Mouse (Mus musculus): Measurements from ENCODE around the gene Sh3bp5l. TPM values are rescaled to one million over a fixed set of nuclear protein-coding genes. Genes with fewer than 3 reads are reported as not detected.

The Sh3bp5l gene
- polyA plus RNA-seq, 1 experiment from 2014 or later: 33.7 TPM

- no peaks in the 10 kb centered on the region for H3K9me3 ChIP-seq (ENCODE audit: low read length)
- H3K27ac ChIP-seq (ENCODE audit: low read length): no peak overlapping the region
- 88% methylated on average over 1 of the region's 1 CpGs for WGBS
- no peak overlapping the region for H3K4me3 ChIP-seq (ENCODE audit: low read depth, low read length)
- TF ChIP-seq CTCF (IDR thresholded peaks at IDR 0.05) (no peak), EP300 (IDR thresholded peaks at IDR 0.05) (no peak)
- no peaks in the 10 kb centered on the region for H3K4me1 ChIP-seq (ENCODE audit: insufficient read depth, low read depth, low read length)
- H3K36me3 ChIP-seq (ENCODE audit: insufficient read depth, low read length): no peaks in the 10 kb centered on the region
- DNase-seq (ENCODE audit: low spot score) (no peak), ATAC-seq (no peak)
- no peak overlapping the region for H3K9ac ChIP-seq (replicated peaks; ENCODE audit: low read depth)
- H3K27me3 ChIP-seq (replicated peaks; ENCODE audit: insufficient read depth, low read length): no peaks in the 10 kb centered on the region
- no peak overlapping the region for H3K4me2 ChIP-seq (replicated peaks; ENCODE audit: low read depth, low read length)
Measured at GRCm38 (mm10) chr11:58379516-58379915, 49.0 kb downstream of the Sh3bp5l start.

DNA sequence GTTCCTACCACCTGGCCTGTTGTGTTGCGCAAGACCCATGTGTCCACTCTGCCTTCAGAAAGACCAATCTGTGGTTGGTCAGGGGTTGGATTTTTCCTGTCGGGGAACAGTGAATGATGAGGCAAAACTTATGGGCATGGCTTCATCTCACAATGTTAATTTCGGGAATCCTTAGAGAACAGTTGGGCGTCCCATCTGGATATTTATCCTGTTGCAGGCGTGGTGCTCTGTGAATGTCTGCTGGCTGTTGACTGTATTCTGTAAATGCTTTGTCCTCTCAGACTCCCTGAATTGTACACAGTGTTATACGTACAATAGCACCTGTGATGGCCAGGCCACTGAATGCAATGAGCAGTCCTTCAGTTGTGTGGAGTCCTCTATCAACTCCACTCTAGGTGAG is 51.9 kb downstream of the Sh3bp5l start:
- Histone ChIP-seq H3K9me3 (ENCODE audit: low read length) (no peaks in the 10 kb centered on the region), H3K9ac (replicated peaks; ENCODE audit: low read depth) (no peak overlapping the region), H3K4me3 (ENCODE audit: low read depth, low read length) (no peak overlapping the region), H3K27me3 (replicated peaks; ENCODE audit: insufficient read depth, low read length) (no peaks in the 10 kb centered on the region), H3K4me1 (ENCODE audit: insufficient read depth, low read depth, low read length) (no peaks in the 10 kb centered on the region), H3K27ac (ENCODE audit: low read length) (no peak overlapping the region), H3K36me3 (ENCODE audit: insufficient read depth, low read length) (no peaks in the 10 kb centered on the region), H3K4me2 (replicated peaks; ENCODE audit: low read depth, low read length) (no peak overlapping the region)
- no peak for TF ChIP-seq CTCF (IDR thresholded peaks at IDR 0.05)
- no peak for TF ChIP-seq EP300 (IDR thresholded peaks at IDR 0.05)
- 81% methylated on average over 6 of the region's 6 CpGs for WGBS
- no peak for DNase-seq (ENCODE audit: low spot score)
- no peak for ATAC-seq

Other genes with a start within 250 kb of the Sh3bp5l start
- gene Gm12248, start 237.6 kb upstream of the Sh3bp5l start, polyA plus RNA-seq (2015; fragmentation: Nextera tagmentation; extraction: Ambion mirVana): 0.14 and 0.17 TPM in 2 replicates
- gene Cnot8, start 226.6 kb upstream of the Sh3bp5l start, polyA plus RNA-seq (2015; fragmentation: Nextera tagmentation; extraction: Ambion mirVana): 71.2 and 71.8 TPM in 2 replicates
- gene Gemin5, start 162.2 kb upstream of the Sh3bp5l start, polyA plus RNA-seq (2015; fragmentation: Nextera tagmentation; extraction: Ambion mirVana): 4.3 and 6.2 TPM in 2 replicates
- gene Mrpl22, start 159.1 kb upstream of the Sh3bp5l start, polyA plus RNA-seq (2015; fragmentation: Nextera tagmentation; extraction: Ambion mirVana): 75.1 and 81.7 TPM in 2 replicates
- gene Igtp, start 131.2 kb upstream of the Sh3bp5l start, polyA plus RNA-seq (2015; fragmentation: Nextera tagmentation; extraction: Ambion mirVana): 9.2 and 9.7 TPM in 2 replicates
- 6.9 TPM in 2 replicates for gene Irgm2, start 131.1 kb upstream of the Sh3bp5l start, polyA plus RNA-seq (2015; fragmentation: Nextera tagmentation; extraction: Ambion mirVana)
- 0.16 and 0.17 TPM in 2 replicates for gene 4930438A08Rik, start 55.9 kb upstream of the Sh3bp5l start, polyA plus RNA-seq (2015; fragmentation: Nextera tagmentation; extraction: Ambion mirVana)
- gene Zfp692, start 23.7 kb upstream of the Sh3bp5l start, polyA plus RNA-seq (2015; fragmentation: Nextera tagmentation; extraction: Ambion mirVana): 5.6 and 7.1 TPM in 2 replicates
- gene Zfp672, start 385 bp upstream of the Sh3bp5l start, polyA plus RNA-seq (2015; fragmentation: Nextera tagmentation; extraction: Ambion mirVana): 32.0 and 34.7 TPM in 2 replicates
- not detected in 2 replicates for gene Lypd8, start 48.3 kb downstream of the Sh3bp5l start, polyA plus RNA-seq (2015; fragmentation: Nextera tagmentation; extraction: Ambion mirVana)
- not detected in 2 replicates for gene 1810065E05Rik, start 90.4 kb downstream of the Sh3bp5l start, polyA plus RNA-seq (2015; fragmentation: Nextera tagmentation; extraction: Ambion mirVana)
- gene Gm12253, start 101.8 kb downstream of the Sh3bp5l start, polyA plus RNA-seq (2015; fragmentation: Nextera tagmentation; extraction: Ambion mirVana): not detected in 2 replicates
- gene Lypd9, start 122.2 kb downstream of the Sh3bp5l start, polyA plus RNA-seq (2015; fragmentation: Nextera tagmentation; extraction: Ambion mirVana): not detected in 2 replicates
- not detected in 2 replicates for gene Olfr30, start 131.5 kb downstream of the Sh3bp5l start, polyA plus RNA-seq (2015; fragmentation: Nextera tagmentation; extraction: Ambion mirVana)
- not detected in 2 replicates for gene Olfr332, start 161.8 kb downstream of the Sh3bp5l start, polyA plus RNA-seq (2015; fragmentation: Nextera tagmentation; extraction: Ambion mirVana)
- not detected in 2 replicates for gene Olfr331, start 171.8 kb downstream of the Sh3bp5l start, polyA plus RNA-seq (2015; fragmentation: Nextera tagmentation; extraction: Ambion mirVana)
- gene Olfr330, start 204.1 kb downstream of the Sh3bp5l start, polyA plus RNA-seq (2015; fragmentation: Nextera tagmentation; extraction: Ambion mirVana): not detected in 2 replicates
- gene Olfr329-ps, start 215.7 kb downstream of the Sh3bp5l start, polyA plus RNA-seq (2015; fragmentation: Nextera tagmentation; extraction: Ambion mirVana): not detected in 2 replicates
- gene Olfr328, start 224.9 kb downstream of the Sh3bp5l start, polyA plus RNA-seq (2015; fragmentation: Nextera tagmentation; extraction: Ambion mirVana): 0.07 TPM in 1 of 2 replicates, not detected in the other
- gene Olfr224, start 239.8 kb downstream of the Sh3bp5l start, polyA plus RNA-seq (2015; fragmentation: Nextera tagmentation; extraction: Ambion mirVana): not detected in 2 replicates
- gene Olfr325, start 247.0 kb downstream of the Sh3bp5l start, polyA plus RNA-seq (2015; fragmentation: Nextera tagmentation; extraction: Ambion mirVana): not detected in 2 replicates

Measured in lung, postnatal 0 days (tissue).